Mouse (Mus musculus): ENCODE results near the gene Trappc4.

GRCm38 (mm10) chr9:44440961-44441360 lies 33.6 kb upstream of the Trappc4 start, which contains the start of gene Foxr1:
- TF ChIP-seq CTCF (IDR thresholded peaks at IDR 0.05; ENCODE audit: borderline replicate concordance, control insufficient read depth, extremely low read depth, insufficient read depth, low read length, poor library complexity) (no peak), POLR2A (IDR thresholded peaks at IDR 0.05; ENCODE audit: control insufficient read depth, extremely low read depth, insufficient read depth, low read length, poor library complexity) (no peak)
